Mouse (Mus musculus) left cerebral cortex, postnatal 25 days (tissue): ENCODE data around the gene Ptafr. TPM values are rescaled to one million over a fixed set of nuclear protein-coding genes. Genes with fewer than 3 reads are reported as not detected.

Experiments
- DNase-seq, 2 experiments: peaks; one replicate each; pipeline ENCODE4 v3.0.0; 2022; ENCODE audit warnings: low spot score in 2 of 2, mixed read lengths in 1 of 2
- intact Hi-C: fragments of 180-260 bp; cut with DNase I; formaldehyde crosslinking; loops from one replicate; pipeline ENCODE4 v1.15.1; 2025
- total RNA-seq, 2 experiments: library from RNA; stranded (reverse); gene quantifications; 2 replicates each; pipeline ENCODE4 v1.2.3; 2021

Gene Ptafr
- total RNA-seq, 2 experiments from 2014 or later, result 1.6 to 1.7 TPM

GRCm38 (mm10) chr4:132603468-132603867, 39.6 kb downstream of the Ptafr start:
- intact Hi-C loops, result no loop called here
- no peak for DNase-seq

GRCm38 (mm10) chr4:132605816-132606215, 41.9 kb downstream of the Ptafr start:
- intact Hi-C loops, result no loop called here
- no peak for DNase-seq

GRCm38 (mm10) chr4:132608147-132608546, 44.3 kb downstream of the Ptafr start:
- no peak for DNase-seq
- intact Hi-C loops, result no loop called here

- intact Hi-C loops, result no loop called here
- no peak for DNase-seq
Observed at GRCm38 (mm10) chr4:132610301-132610984, 46.6 kb downstream of the Ptafr start.

DNA sequence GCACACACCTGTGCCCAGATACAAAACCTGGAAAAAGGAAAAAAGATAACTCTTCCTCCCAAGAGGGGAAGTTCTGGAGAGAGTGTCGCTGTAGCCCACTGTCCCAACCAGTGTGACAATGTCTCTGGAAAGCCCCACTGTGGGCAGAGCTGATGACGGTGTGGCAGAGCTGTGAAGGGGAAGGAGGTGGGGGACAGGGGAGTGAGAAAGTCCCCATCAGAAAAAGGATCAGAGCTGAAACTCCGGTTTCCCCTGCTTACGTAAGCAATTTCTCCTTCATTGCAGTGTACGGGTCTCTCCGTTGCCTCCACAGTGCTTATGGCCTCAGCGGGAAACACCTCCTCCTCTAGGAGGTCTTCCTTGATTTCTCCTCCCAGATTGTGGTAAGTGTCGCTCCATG, 47.5 kb downstream of the Ptafr start:
- intact Hi-C loops, result no loop called here
- DNase-seq, result no peak

DNA sequence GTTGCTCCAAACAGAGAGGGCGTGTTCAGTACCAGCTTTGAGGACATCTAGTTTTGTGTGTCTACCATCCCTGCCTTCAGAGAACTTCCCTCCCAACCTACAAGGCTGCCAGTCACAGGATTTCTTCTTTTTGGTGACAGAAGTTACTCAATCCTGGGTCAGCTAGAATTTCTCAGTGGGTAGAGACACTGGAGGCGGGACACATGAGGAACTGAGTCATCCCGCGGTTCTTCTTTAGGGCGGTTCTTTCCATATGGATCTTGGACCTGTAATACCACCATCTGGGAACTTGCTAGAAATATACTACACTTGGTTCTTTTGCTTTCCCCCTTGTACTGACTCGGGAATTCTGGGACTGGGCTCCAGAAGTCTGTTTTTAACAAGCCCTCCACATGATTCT, 54.0 kb downstream of the Ptafr start:
- DNase-seq, result peak; percentile 21 to 93
- intact Hi-C loops, result loop anchor here (5.0 kb wide), 1 partner anchor 51 kb away; no protein-coding TSS in a partner anchor

- intact Hi-C loops, result loop anchor here (5.0 kb wide), 1 partner anchor 52 kb away; no protein-coding TSS in a partner anchor
- peak in 1 of 2 experiments; percentile 50 for DNase-seq
Observed at GRCm38 (mm10) chr4:132618850-132619375, 55.0 kb downstream of the Ptafr start.

DNA sequence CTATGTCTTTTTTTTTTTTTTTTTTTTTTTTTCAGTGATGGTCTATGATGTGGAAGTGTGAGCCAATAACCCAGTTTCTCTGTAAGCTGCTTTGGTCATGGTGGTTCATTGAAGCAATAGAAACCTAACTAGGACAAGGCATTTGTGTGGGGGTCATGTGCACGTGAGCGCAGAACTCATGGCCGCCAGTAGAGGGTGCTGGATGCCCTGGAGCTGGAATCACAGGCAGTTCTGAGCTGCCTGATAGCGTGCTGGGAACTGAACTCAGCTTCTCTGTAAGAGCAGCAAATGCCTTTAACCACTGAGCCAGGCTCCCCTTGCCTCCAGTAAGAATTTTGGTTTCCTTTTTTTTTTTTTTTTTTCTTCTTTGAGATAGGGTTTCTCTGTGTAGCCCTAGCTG, 56.3 kb downstream of the Ptafr start:
- intact Hi-C loops, result no loop called here
- no peak for DNase-seq

DNA sequence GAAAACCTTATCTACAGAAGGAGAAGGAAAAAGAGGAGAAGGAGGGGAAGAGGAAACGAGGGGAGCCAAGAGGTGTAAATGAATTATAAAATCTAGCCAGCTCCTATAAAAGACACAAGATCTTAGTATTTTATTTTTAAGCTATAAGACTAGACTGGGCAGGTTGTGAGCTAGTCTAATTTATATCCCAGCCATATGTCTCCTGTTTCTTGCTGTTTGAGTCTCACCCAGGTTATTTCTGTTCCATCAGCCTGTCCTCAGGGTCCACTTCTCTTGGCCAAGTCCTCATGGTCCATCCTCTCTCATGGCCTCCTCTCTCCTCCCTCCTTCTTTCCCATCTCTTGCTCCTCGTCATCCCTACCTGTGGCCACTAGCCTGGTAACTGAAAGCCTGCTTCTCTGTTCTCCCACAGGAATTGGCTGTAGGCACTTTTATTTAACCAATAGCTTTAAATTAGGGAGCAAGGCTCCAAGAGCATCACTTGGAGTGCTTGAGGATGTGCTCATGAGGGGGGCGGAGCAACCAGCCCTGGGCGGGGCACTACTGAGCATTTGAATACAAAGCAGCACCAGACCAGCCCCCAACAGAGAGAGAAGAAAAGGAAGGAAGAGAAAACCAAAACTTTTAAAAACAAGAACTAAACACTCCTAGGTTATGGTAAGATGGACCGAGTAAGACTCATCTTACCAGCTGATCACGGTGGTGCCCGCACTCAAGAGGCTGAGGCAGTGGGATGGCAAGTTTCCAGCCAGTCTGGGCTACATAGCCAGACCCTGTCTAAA, 57.6 kb downstream of the Ptafr start:
- intact Hi-C loops, result no loop called here
- peak in 1 of 2 experiments; percentile 48 for DNase-seq

DNA sequence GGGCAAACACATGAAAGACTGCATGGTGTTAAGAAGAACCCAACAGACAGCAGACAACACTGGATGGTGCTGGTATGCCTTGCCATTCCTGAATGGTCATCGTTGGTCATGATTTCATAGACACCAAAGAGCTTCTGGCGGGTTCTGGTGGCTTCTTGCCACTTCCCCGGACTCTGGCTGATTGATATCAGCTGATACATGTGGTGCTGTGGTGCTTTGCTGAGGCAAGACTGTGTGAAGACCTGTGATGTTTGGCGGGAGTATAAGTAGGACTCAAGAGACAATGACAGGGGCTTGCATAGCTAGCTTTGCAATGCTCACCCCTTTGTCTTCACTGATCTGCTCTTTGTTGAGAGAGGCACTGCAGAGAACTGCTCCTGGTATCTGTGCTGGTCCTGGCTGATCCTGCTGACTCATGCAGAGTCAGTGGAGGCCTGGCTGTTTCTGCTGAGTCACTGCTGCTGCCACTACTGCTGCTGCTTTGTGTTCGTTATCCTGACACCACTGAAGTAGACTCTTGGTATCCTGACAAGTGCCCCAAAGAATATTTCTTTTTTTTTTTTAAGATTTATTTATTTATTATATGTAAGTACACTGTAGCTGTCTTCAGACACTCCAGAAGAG, 60.3 kb downstream of the Ptafr start:
- peak in 1 of 2 experiments; percentile 36 for DNase-seq
- intact Hi-C loops, result no loop called here

- DNase-seq, result no peak
- intact Hi-C loops, result no loop called here
Observed at GRCm38 (mm10) chr4:132628830-132629229, 65.0 kb downstream of the Ptafr start.

Other genes starting within 250 kb of the Ptafr start
- gene Trnau1ap, start 234.5 kb upstream of the Ptafr start, total RNA-seq, result 10 to 100 TPM; 18.0 to 22.2 TPM
- 10 to 100 TPM; 12.8 to 14.8 TPM for gene Rcc1, start 210.5 kb upstream of the Ptafr start, total RNA-seq
- gene Phactr4, start 141.6 kb upstream of the Ptafr start, total RNA-seq, result 10 to 100 TPM in 1 of 2 experiments, 1 to 10 TPM in 1; 8.3 to 11.3 TPM
- 10 to 100 TPM in 1 of 2 experiments, 1 to 10 TPM in 1; 8.5 to 10.8 TPM for gene Med18, start 100.1 kb upstream of the Ptafr start, total RNA-seq
- gene Sesn2, start 53.6 kb upstream of the Ptafr start, total RNA-seq, result 10 to 100 TPM in 1 of 2 experiments, 1 to 10 TPM in 1; 9.5 to 10.2 TPM
- gene Atpif1, start 30.4 kb upstream of the Ptafr start, total RNA-seq, result 100 to 1,000 TPM; 490 to 544 TPM
- 10 to 100 TPM; 83.9 to 93.1 TPM for gene Dnajc8, start 28.5 kb upstream of the Ptafr start, total RNA-seq
- 10 to 100 TPM; 29.1 to 34.6 TPM for gene Eya3, start 74.9 kb downstream of the Ptafr start, total RNA-seq
- gene Xkr8, start 168.5 kb downstream of the Ptafr start, total RNA-seq, result 1 to 10 TPM; 3.6 to 4.0 TPM
- gene Smpdl3b, start 193.2 kb downstream of the Ptafr start, total RNA-seq, result 1 to 10 TPM; 4.3 to 4.5 TPM
- 10 to 100 TPM; 13.5 to 13.8 TPM for gene Rpa2, start 204.3 kb downstream of the Ptafr start, total RNA-seq
- 1 to 10 TPM in 1 of 2 experiments, under 1 TPM in 1; 0.80 to 1.1 TPM for gene Themis2, start 232.3 kb downstream of the Ptafr start, total RNA-seq